Mouse (Mus musculus) embryo, embryonic 11 days (tissue): ENCODE measurements at regions not wholly inside any gene's neighbourhood (a gene's known extent, or its start where the extent isn't known, plus 50 kb on each side); places are given as distances from the start of the nearest gene placed in this dataset.

Experiments
- DNase-seq: peaks from one replicate; pipeline ENCODE4 v3.0.0-alpha.2; 2015

- no peak for DNase-seq
Observed at GRCm38 (mm10) chr11:64369516-64369915, 65.6 kb upstream of the Hs3st3a1 start.

- peak; percentile 26 for DNase-seq
Observed at GRCm38 (mm10) chr11:64335456-64335855, 99.7 kb upstream of the Hs3st3a1 start.

DNA sequence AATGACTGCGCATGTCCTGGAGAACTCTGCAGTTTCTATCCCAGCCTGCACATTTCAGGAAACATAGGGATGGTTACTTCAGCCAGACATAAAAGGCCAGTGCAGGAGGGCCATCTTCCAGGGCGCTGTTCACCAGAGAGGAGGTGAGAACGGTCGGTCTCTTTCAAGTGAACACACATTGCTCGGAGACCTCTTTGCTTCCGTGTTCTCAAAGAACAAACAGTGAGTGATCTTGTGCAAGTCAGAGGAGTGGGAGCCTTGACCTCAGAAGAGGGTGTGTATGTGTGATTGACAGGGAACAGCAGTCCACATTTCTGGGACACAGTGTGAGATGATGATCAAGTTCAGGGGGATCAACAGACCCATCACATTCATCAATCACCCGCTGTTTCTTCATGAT is 102.7 kb upstream of the Hs3st3a1 start:
- no peak for DNase-seq

DNA sequence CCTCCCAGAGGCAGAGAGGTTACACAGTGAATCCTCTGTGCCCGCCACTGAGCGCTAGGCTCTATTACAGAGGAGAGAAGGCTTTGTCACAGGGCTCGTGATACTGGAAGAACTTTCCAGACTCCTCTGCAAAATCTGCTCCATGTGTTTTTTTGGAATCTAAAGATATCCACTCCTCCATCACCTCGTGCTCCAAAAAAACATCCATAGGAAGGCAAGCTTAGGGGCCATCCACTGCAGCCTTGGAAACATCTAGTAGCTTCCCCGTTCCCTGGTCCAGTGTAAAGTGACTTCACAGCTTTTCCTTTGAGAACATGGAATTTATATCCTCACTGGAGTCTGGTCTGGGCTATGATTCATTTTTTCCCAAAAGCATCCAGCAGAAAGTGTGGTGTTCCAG is 103.3 kb upstream of the Hs3st3a1 start:
- no peak for DNase-seq

GRCm38 (mm10) chr11:64329129-64329528 is 106.0 kb upstream of the Hs3st3a1 start:
- no peak for DNase-seq

DNA sequence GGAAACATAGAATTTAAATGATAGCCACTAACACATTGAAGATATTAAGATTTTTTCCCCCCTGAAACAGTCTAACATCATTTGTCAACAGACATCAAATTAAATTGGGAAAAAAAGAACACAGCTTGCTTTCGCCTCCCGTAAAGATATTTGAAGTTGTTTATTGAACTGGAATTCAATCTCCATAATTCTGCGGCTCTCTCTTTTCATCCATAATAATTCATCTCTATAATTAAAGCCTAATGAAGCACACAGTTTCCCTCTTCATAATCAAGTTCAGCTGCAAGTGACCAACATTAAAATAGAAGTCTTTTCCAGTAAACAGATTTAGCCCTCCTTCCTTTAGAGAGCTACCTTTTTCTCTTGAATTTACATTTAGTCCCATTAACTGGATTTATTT is 107.4 kb upstream of the Hs3st3a1 start:
- DNase-seq, result no peak

GRCm38 (mm10) chr11:64326646-64327045 is 108.5 kb upstream of the Hs3st3a1 start:
- no peak for DNase-seq

- DNase-seq, result no peak
Observed at GRCm38 (mm10) chr11:64321900-64322425, 113.2 kb upstream of the Hs3st3a1 start.

- DNase-seq, result no peak
Observed at GRCm38 (mm10) chr11:64317458-64317857, 117.7 kb upstream of the Hs3st3a1 start.

GRCm38 (mm10) chr11:64314997-64315396 is 120.1 kb upstream of the Hs3st3a1 start:
- no peak for DNase-seq

DNA sequence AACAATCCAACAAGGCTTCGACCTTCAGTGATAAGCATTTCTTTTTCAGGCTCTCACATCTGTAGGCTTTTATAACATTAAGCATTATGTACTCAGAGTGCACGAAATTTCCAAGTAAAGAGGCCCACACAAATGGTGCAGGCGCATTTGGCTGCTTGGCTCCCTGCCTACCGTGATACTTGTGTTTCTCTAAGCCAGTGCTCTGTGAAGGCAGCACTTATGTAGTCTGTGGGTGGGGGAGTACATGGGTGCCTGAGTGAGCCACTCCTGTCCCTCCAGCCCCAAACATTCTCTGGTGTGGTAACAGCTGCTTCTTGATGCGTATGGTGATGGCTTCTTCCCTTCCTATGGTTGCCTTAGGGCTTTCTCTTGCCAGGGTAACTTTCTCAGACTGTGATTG is 121.9 kb upstream of the Hs3st3a1 start:
- no peak for DNase-seq

DNA sequence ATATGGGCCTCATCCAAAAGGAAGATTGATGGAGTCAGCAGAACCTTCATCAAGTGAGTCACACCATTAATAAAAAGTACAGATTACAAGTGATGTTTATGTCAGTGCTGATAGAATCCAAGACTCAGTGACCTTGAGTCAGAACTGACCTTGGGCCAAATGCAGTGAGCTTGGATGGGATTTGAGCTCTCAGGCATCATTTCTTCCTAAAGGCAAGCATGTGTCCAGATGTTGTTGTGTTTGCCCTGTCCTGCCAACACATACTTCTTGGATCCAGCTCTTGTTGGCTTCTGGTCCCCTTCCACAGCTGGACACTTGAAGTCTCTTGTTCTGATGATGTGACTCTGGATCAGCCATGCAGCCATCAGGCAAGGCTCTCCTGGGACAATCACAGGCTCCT is 125.3 kb upstream of the Hs3st3a1 start:
- no peak for DNase-seq

DNA sequence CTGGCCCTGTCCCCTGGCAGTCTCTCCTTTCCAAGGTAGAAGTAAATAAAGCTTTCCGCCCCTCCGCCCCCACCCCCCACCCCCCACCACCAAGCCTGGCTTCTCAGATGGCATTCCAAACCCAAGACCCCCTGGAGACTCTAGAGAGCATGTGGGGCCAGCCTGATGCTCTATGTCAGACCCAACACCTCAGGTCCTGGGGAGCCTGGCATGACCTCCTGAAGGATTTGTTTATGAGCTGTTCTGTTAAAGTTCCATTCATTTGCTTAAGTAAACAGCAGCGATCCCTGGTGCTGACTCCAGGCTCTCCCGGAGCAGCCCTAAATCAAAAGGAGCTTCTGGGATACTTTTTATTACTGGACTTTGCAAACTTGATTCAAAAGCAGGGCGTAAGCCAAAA is 137.3 kb upstream of the Hs3st3a1 start:
- peak; percentile 28 for DNase-seq

DNA sequence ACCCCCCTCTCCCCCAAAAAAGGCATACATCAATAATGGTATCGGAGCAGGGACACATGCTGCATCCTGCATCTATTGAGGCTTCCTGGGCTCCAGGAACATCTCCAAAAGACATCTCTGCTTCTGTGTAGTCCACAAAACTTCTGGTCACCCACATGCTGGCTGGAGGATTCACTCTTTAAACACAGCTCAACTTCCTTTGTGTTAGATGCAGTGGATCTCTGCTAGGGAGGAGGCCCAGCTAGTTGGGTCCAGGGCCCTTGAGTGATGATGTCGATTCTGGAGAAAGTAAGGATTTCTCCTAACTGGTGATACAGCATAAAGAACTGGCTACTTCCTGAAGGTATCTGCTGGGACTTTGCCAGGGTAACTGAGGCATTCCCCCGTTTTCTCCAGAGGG is 146.9 kb upstream of the Hs3st3a1 start:
- DNase-seq, result no peak

DNA sequence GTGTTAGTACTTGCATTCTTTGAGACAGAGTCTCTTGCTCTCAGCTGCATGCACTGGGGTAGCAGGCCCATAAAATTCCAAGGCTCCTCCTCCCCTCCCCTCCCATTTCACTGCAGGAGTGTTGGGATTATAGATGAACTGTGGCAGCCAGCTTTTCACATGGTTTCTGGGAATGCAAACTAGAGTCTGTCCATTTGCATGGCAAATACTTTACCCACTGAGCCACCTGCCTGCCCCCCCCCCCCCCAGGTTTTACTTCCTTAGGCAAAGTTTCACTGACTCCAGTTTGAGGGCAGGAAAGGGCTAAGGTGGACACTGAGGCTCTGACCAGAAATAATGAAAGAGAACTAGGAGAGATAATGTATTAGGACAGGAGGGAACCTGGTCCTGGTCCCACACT is 147.6 kb upstream of the Hs3st3a1 start:
- DNase-seq, result no peak

- DNase-seq, result no peak
Observed at GRCm38 (mm10) chr11:64281781-64282180, 153.4 kb upstream of the Hs3st3a1 start.

DNA sequence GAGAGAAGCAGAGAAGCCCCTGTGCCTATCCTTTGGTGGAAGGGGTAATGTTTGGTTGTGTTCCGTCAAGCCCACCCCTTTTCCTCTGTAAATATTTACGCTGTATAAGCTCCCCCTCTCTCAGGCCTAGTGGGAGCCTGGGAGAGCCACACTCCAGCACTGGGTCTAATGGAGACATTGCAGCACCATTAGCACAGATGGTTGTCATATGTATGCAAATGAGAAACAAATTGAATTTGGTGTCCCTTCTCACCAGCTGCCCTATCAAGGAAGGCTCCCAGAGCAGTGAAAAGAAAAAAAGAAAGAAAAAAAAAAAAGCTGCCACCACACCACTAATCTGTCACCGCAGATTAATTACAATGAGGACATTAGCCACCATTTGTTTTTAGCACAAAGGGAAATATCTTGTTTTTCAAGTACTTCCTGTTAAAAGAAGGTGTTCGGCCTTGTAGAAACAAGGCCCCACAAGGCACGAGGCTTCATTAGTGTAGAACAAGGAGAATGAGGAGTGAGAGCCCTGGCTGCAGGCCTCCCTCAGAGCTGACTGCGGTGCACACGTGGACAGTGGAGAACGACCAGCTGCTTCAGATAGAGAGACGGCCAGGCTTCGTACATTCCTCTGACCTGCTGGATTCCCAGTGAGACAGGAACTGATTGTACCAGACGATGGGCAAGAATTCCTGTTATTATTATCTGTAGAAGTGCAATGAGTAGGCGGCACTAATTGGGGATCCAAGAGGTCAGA is 156.7 kb upstream of the Hs3st3a1 start:
- peak; percentile 38 for DNase-seq

DNA sequence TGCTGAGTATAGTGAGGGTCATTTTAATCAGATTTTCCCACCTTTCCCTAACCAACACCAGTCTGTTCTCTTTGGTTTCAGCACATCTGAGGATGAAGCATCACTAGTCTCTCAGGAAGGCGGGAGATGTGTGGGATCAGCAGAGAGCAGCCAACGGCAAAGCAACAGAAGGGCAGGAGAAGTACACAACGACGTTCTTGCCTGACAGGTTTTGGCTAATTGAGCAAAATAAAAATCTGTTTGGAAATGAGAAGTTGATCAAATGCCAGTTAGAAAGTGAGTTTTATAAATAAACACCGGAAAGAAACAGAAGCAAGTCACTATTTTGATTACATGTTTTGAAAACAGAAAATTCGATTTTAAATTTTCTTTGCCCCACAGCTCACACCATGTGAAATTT is 161.4 kb upstream of the Hs3st3a1 start:
- no peak for DNase-seq

GRCm38 (mm10) chr11:64273214-64273613 is 161.9 kb upstream of the Hs3st3a1 start:
- DNase-seq, result no peak

GRCm38 (mm10) chr11:64268121-64268520 is 167.0 kb upstream of the Hs3st3a1 start:
- no peak for DNase-seq

DNA sequence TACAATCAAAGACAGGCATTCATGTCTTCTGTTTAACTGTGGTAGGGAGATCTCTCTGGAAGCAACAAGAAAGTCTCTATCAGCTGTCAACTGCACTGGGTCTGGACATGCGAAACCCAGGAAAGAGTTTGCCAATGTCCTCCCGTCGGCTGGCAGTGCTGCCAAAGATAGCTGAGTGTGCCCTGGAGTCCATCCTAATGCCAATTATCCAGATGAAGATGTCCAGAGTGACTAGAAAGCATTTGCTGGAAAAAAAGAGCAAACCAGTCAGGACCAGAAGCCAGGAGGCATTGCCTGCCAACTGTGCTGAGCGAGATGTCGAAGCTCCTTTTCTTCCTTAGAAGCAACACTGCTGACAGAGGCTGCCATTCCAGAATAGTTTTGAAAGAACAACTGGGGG is 167.6 kb upstream of the Hs3st3a1 start:
- DNase-seq, result no peak

DNA sequence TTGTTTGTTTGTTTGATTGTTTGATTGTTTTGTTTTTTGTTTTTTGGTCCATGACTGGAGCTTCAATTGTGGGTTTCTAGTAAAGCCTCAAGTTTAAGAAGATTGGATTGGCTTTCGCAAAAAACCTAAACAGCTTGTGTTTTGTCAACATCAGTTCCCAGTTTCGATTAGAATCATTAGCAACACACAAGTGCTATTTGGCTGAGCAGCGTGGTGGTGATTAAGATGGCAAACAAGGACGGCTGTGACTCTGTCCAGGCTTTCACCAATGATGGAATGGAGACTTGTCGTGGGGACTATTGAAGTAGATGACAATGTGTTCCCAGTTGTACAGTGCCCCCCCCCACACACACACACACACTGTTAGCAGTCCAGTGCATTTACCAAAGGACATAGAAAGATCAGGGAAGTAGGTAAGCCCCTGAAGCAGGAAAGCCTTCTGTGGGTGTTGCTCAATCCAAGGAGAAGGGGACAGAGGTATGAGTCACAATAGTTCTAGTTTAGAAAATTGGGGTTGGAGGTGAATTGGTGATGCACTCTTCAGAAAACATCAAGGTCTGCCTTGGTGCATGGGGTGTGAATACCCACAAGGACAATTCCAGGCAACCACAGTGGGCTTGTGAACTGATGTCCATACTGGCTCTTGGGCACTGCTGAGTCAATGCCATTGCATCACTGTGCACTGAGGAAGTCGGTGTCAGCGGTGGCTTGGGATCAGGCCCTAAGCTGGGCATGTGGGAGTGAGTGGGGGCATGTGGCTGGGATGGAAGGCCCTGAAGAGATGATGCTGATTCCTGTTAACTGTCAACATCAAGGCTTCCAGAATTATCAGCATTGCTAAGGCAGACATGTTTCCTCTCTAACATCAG is 174.5 kb upstream of the Cox10 start:
- no peak for DNase-seq

DNA sequence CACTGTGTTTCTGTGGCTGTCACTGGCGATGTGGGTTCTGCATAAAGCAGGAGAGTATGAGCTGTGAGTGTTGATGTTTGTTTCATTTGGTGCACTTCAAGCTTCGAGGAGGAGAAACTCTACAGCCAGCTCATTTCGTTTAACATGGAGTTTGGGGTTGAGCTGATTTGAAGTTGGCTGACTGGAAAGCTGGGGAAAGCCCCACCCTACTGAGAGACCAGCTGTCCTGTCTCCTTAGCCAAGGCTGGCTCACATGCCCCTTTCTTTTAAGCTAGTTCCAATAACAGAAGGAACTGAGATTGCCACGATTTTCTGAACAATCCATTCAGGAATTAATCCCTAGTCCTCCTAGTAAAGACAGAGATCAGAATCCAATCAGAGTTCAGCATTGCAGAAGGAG is 157.6 kb upstream of the Cox10 start:
- DNase-seq, result no peak

- DNase-seq, result no peak
Observed at GRCm38 (mm10) chr11:64230071-64230470, 150.8 kb upstream of the Cox10 start.
